Mouse (Mus musculus): ENCODE data around the gene Zfp770. TPM values are rescaled to one million over a fixed set of nuclear protein-coding genes. Genes with fewer than 3 reads are reported as not detected.
A peak's percentile ranks its signal among the peaks of the same experiment; 100 is the strongest.
"Not testable (repeated sequence)": the region's sequence is repeated elsewhere in the genome, so short reads cannot be mapped to it uniquely, and the experiment has no call there.

The Zfp770 gene
- 2.3 and 2.9 TPM in 2 replicates for polyA plus RNA-seq (2016; fragmentation: Nextera tagmentation; extraction: Ambion mirVana)

GRCm38 (mm10) chr2:114200932-114201559 lies at the start of gene Zfp770:
TSS of gene Zfp770 (minus strand) at chr2:114201469.
- under 1% methylated on average over 36 of the region's 36 CpGs for WGBS
- H3K27ac ChIP-seq = peak within 1 kb of the TSS; percentile 94

GRCm38 (mm10) chr2:114249440-114249839 lies 48.2 kb upstream of the Zfp770 start:
- Histone ChIP-seq H3K4me3 (no peak overlapping the region), H3K27ac (no peak overlapping the region), H3K4me1 (replicated peaks) (no peaks in the 10 kb centered on the region), H3K9me3 (no peaks in the 10 kb centered on the region), H3K27me3 (ENCODE audit: insufficient read depth, poor library complexity, severe bottlenecking) (no peaks in the 10 kb centered on the region), H3K36me3 (no peaks in the 10 kb centered on the region)
- DNase-seq (ENCODE audit: low spot score) = no peak
- 80% methylated on average over 6 of the region's 6 CpGs for WGBS

More at GRCm38 (mm10) chr2:114200932-114201559, at the start of gene Zfp770:
- peaks cover 14% of the 10 kb centered on the region for H3K4me1 ChIP-seq (replicated peaks)
- H3K9me3 ChIP-seq = no peaks in the 10 kb centered on the region
- DNase-seq (ENCODE audit: low spot score) = peak; percentile 85
- H3K36me3 ChIP-seq = peaks cover 14% of the 10 kb centered on the region
- H3K27me3 ChIP-seq (ENCODE audit: insufficient read depth, poor library complexity, severe bottlenecking) = no peaks in the 10 kb centered on the region
- peak within 1 kb of the TSS; percentile 82 for H3K4me3 ChIP-seq

- Histone ChIP-seq H3K27me3 (ENCODE audit: insufficient read depth, poor library complexity, severe bottlenecking) (no peaks in the 10 kb centered on the region), H3K4me1 (replicated peaks) (peaks cover 5% of the 10 kb centered on the region; the same call in 1 of the 2 replicates), H3K27ac (no peak overlapping the region), H3K9me3 (no peaks in the 10 kb centered on the region), H3K4me3 (no peak overlapping the region), H3K36me3 (no peaks in the 10 kb centered on the region)
- 12% methylated on average over 4 of the region's 4 CpGs for WGBS
- DNase-seq (ENCODE audit: low spot score) = no peak
Measured at GRCm38 (mm10) chr2:114237639-114238038, 36.4 kb upstream of the Zfp770 start.

GRCm38 (mm10) chr2:114236566-114236965 lies 35.3 kb upstream of the Zfp770 start:
- H3K27ac ChIP-seq = no peak overlapping the region
- no peaks in the 10 kb centered on the region for H3K9me3 ChIP-seq
- H3K4me3 ChIP-seq = no peak overlapping the region
- peaks cover 5% of the 10 kb centered on the region; the same call in 1 of the 2 replicates for H3K4me1 ChIP-seq (replicated peaks)
- DNase-seq (ENCODE audit: low spot score) = no peak
- no peaks in the 10 kb centered on the region for H3K36me3 ChIP-seq
- 91% methylated on average over 1 of the region's 1 CpGs for WGBS
- H3K27me3 ChIP-seq (ENCODE audit: insufficient read depth, poor library complexity, severe bottlenecking) = no peaks in the 10 kb centered on the region

- Histone ChIP-seq H3K9me3 (no peaks in the 10 kb centered on the region), H3K4me3 (no peak overlapping the region), H3K27ac (no peak overlapping the region), H3K4me1 (replicated peaks) (peaks cover 5% of the 10 kb centered on the region; the same call in 1 of the 2 replicates), H3K36me3 (no peaks in the 10 kb centered on the region), H3K27me3 (ENCODE audit: insufficient read depth, poor library complexity, severe bottlenecking) (no peaks in the 10 kb centered on the region)
- no peak for DNase-seq (ENCODE audit: low spot score)
- WGBS = 85% methylated on average over 3 of the region's 3 CpGs
Measured at GRCm38 (mm10) chr2:114235584-114235983, 34.3 kb upstream of the Zfp770 start.

GRCm38 (mm10) chr2:114231248-114231647 lies 30.0 kb upstream of the Zfp770 start:
- 89% methylated on average over 2 of the region's 2 CpGs for whole genome bisulfite sequencing
- H3K4me3 ChIP-seq = no peak overlapping the region
- H3K4me1 ChIP-seq (replicated peaks) = no peaks in the 10 kb centered on the region
- DNase-seq (ENCODE audit: low spot score) = no peak
- no peaks in the 10 kb centered on the region for H3K27me3 ChIP-seq (ENCODE audit: insufficient read depth, poor library complexity, severe bottlenecking)
- H3K36me3 ChIP-seq = no peaks in the 10 kb centered on the region
- H3K9me3 ChIP-seq = no peaks in the 10 kb centered on the region
- H3K27ac ChIP-seq = no peak overlapping the region

GRCm38 (mm10) chr2:114228672-114229071 lies 27.4 kb upstream of the Zfp770 start:
- H3K9me3 ChIP-seq = no peaks in the 10 kb centered on the region
- no peaks in the 10 kb centered on the region for H3K4me1 ChIP-seq (replicated peaks)
- DNase-seq (ENCODE audit: low spot score) = no peak
- no peaks in the 10 kb centered on the region for H3K36me3 ChIP-seq
- no peak overlapping the region for H3K4me3 ChIP-seq
- 91% methylated on average over 2 of the region's 2 CpGs for WGBS
- no peaks in the 10 kb centered on the region for H3K27me3 ChIP-seq (ENCODE audit: insufficient read depth, poor library complexity, severe bottlenecking)
- no peak overlapping the region for H3K27ac ChIP-seq

GRCm38 (mm10) chr2:114205036-114205435 lies 3.8 kb upstream of the Zfp770 start:
- Histone ChIP-seq H3K27me3 (ENCODE audit: insufficient read depth, poor library complexity, severe bottlenecking) (no peaks in the 10 kb centered on the region), H3K9me3 (no peaks in the 10 kb centered on the region), H3K4me3 (no peak overlapping the region), H3K36me3 (no peaks in the 10 kb centered on the region), H3K4me1 (replicated peaks) (peaks cover 10% of the 10 kb centered on the region), H3K27ac (no peak overlapping the region)
- 75% methylated on average over 6 of the region's 6 CpGs for WGBS
- DNase-seq (ENCODE audit: low spot score) = no peak

- no peak for DNase-seq (ENCODE audit: low spot score)
- H3K27me3 ChIP-seq (ENCODE audit: insufficient read depth, poor library complexity, severe bottlenecking) = no peaks in the 10 kb centered on the region
- H3K9me3 ChIP-seq = no peaks in the 10 kb centered on the region
- peaks cover 8% of the 10 kb centered on the region for H3K36me3 ChIP-seq
- H3K27ac ChIP-seq = peak overlapping the region; percentile 94
- H3K4me3 ChIP-seq = peak overlapping the region; percentile 82
- peaks cover 14% of the 10 kb centered on the region for H3K4me1 ChIP-seq (replicated peaks)
- 35% methylated on average over 4 of the region's 4 CpGs for WGBS
Measured at GRCm38 (mm10) chr2:114201574-114201973, 305 bp upstream of the Zfp770 start.

- Histone ChIP-seq H3K4me1 (replicated peaks) (peaks cover 11% of the 10 kb centered on the region), H3K27ac (no peak overlapping the region), H3K27me3 (ENCODE audit: insufficient read depth, poor library complexity, severe bottlenecking) (no peaks in the 10 kb centered on the region), H3K9me3 (no peaks in the 10 kb centered on the region), H3K4me3 (no peak overlapping the region), H3K36me3 (peaks cover 26% of the 10 kb centered on the region)
- WGBS = 93% methylated on average over 5 of the region's 5 CpGs
- no peak for DNase-seq (ENCODE audit: low spot score)
Measured at GRCm38 (mm10) chr2:114196421-114196820, 4.8 kb downstream of the Zfp770 start.

- not testable (repeated sequence) for H3K36me3 ChIP-seq; H3K27me3 ChIP-seq (ENCODE audit: insufficient read depth, poor library complexity, severe bottlenecking); H3K4me3 ChIP-seq; H3K9me3 ChIP-seq; H3K4me1 ChIP-seq (replicated peaks); DNase-seq (ENCODE audit: low spot score); H3K27ac ChIP-seq
- WGBS = 96% methylated on average over 1 of the region's 6 CpGs
Measured at GRCm38 (mm10) chr2:114186924-114187323, 14.3 kb downstream of the Zfp770 start, which contains the start of gene Aqr. TSS of gene Aqr (minus strand) at chr2:114187024.

GRCm38 (mm10) chr2:114177802-114178733 lies 23.2 kb downstream of the Zfp770 start:
- Histone ChIP-seq H3K9me3 (no peaks in the 10 kb centered on the region), H3K27ac (no peak overlapping the region), H3K4me1 (replicated peaks) (peaks cover 15% of the 10 kb centered on the region), H3K36me3 (no peaks in the 10 kb centered on the region), H3K4me3 (no peak overlapping the region), H3K27me3 (ENCODE audit: insufficient read depth, poor library complexity, severe bottlenecking) (no peaks in the 10 kb centered on the region)
- WGBS = 46% methylated on average over 4 of the region's 4 CpGs
- no peak for DNase-seq (ENCODE audit: low spot score)

Measured in hindbrain, embryonic 10.5 days (tissue).